Mouse (Mus musculus): ENCODE results near the gene Gcn1l1. TPM values are rescaled to one million over a fixed set of nuclear protein-coding genes. Genes with fewer than 3 reads are reported as not detected.
"Not testable (repeated sequence)": the region's sequence is repeated elsewhere in the genome, so short reads cannot be mapped to it uniquely, and the experiment has no call there.

Gcn1l1 gene
- polyA plus RNA-seq, 1 experiment: 3.0 TPM

- Histone ChIP-seq H3K4me1 (ENCODE audit: control insufficient read depth) (peaks cover 70% of the 10 kb centered on the region), H3K36me3 (ENCODE audit: control insufficient read depth) (peaks cover 67% of the 10 kb centered on the region)
- no peak for TF ChIP-seq TAL1 (IDR thresholded peaks at IDR 0.05; ENCODE audit: low read length)
- no peak for TF ChIP-seq GATA1 (IDR thresholded peaks at IDR 0.05; ENCODE audit: low read length)
Observed at GRCm38 (mm10) chr5:115565403-115565802, 349 bp downstream of the Gcn1l1 start.

GRCm38 (mm10) chr5:115568681-115569080 is 3.6 kb downstream of the Gcn1l1 start:
- TF ChIP-seq TAL1 (IDR thresholded peaks at IDR 0.05; ENCODE audit: low read length) (no peak), GATA1 (IDR thresholded peaks at IDR 0.05; ENCODE audit: low read length) (no peak)
- peaks cover 65% of the 10 kb centered on the region for H3K36me3 ChIP-seq (ENCODE audit: control insufficient read depth)
- H3K9me3 ChIP-seq (ENCODE audit: control insufficient read depth, low read length): no peaks in the 10 kb centered on the region
- H3K4me1 ChIP-seq (ENCODE audit: control insufficient read depth): peaks cover 42% of the 10 kb centered on the region
- H3K27me3 ChIP-seq (ENCODE audit: control insufficient read depth): no peaks in the 10 kb centered on the region
- no peak overlapping the region for H3K4me3 ChIP-seq (replicated peaks)

More at GRCm38 (mm10) chr5:115565403-115565802, 349 bp downstream of the Gcn1l1 start:
- Histone ChIP-seq H3K9me3 (ENCODE audit: control insufficient read depth, low read length) (no peaks in the 10 kb centered on the region), H3K4me3 (replicated peaks) (peak overlapping the region; percentile 90), H3K27me3 (ENCODE audit: control insufficient read depth) (no peaks in the 10 kb centered on the region)

- H3K9me3 ChIP-seq (ENCODE audit: control insufficient read depth, low read length): no peaks in the 10 kb centered on the region
- TF ChIP-seq GATA1 (IDR thresholded peaks at IDR 0.05; ENCODE audit: low read length) (no peak), TAL1 (IDR thresholded peaks at IDR 0.05; ENCODE audit: low read length) (no peak)
- no peaks in the 10 kb centered on the region for H3K27me3 ChIP-seq (ENCODE audit: control insufficient read depth)
- H3K4me1 ChIP-seq (ENCODE audit: control insufficient read depth): peaks cover 35% of the 10 kb centered on the region
- H3K36me3 ChIP-seq (ENCODE audit: control insufficient read depth): peaks cover 65% of the 10 kb centered on the region
- no peak overlapping the region for H3K4me3 ChIP-seq (replicated peaks)
Observed at GRCm38 (mm10) chr5:115569308-115569707, 4.3 kb downstream of the Gcn1l1 start.

GRCm38 (mm10) chr5:115569721-115570120 is 4.7 kb downstream of the Gcn1l1 start:
- no peak for TF ChIP-seq TAL1 (IDR thresholded peaks at IDR 0.05; ENCODE audit: low read length)
- TF ChIP-seq GATA1 (IDR thresholded peaks at IDR 0.05; ENCODE audit: low read length): no peak
- no peaks in the 10 kb centered on the region for H3K27me3 ChIP-seq (ENCODE audit: control insufficient read depth)

GRCm38 (mm10) chr5:115571086-115571485 is 6.0 kb downstream of the Gcn1l1 start:
- peaks cover 74% of the 10 kb centered on the region for H3K36me3 ChIP-seq (ENCODE audit: control insufficient read depth)
- H3K4me3 ChIP-seq (replicated peaks): no peak overlapping the region
- H3K9me3 ChIP-seq (ENCODE audit: control insufficient read depth, low read length): no peaks in the 10 kb centered on the region
- H3K27me3 ChIP-seq (ENCODE audit: control insufficient read depth): no peaks in the 10 kb centered on the region
- H3K4me1 ChIP-seq (ENCODE audit: control insufficient read depth): peaks cover 19% of the 10 kb centered on the region
- TF ChIP-seq TAL1 (IDR thresholded peaks at IDR 0.05; ENCODE audit: low read length) (no peak), GATA1 (IDR thresholded peaks at IDR 0.05; ENCODE audit: low read length) (no peak)

More at GRCm38 (mm10) chr5:115569721-115570120, 4.7 kb downstream of the Gcn1l1 start:
- Histone ChIP-seq H3K4me1 (ENCODE audit: control insufficient read depth) (peaks cover 31% of the 10 kb centered on the region), H3K4me3 (replicated peaks) (no peak overlapping the region), H3K36me3 (ENCODE audit: control insufficient read depth) (peaks cover 65% of the 10 kb centered on the region), H3K9me3 (ENCODE audit: control insufficient read depth, low read length) (no peaks in the 10 kb centered on the region)

- Histone ChIP-seq H3K27me3 (ENCODE audit: control insufficient read depth) (no peaks in the 10 kb centered on the region), H3K36me3 (ENCODE audit: control insufficient read depth) (peaks cover 84% of the 10 kb centered on the region), H3K4me3 (replicated peaks) (no peak overlapping the region), H3K9me3 (ENCODE audit: control insufficient read depth, low read length) (no peaks in the 10 kb centered on the region), H3K4me1 (ENCODE audit: control insufficient read depth) (peaks cover 5% of the 10 kb centered on the region)
- TF ChIP-seq TAL1 (IDR thresholded peaks at IDR 0.05; ENCODE audit: low read length) (no peak), GATA1 (IDR thresholded peaks at IDR 0.05; ENCODE audit: low read length) (no peak)
Observed at GRCm38 (mm10) chr5:115572679-115573535, 7.9 kb downstream of the Gcn1l1 start.

- Histone ChIP-seq H3K36me3 (ENCODE audit: control insufficient read depth) (peaks cover 93% of the 10 kb centered on the region), H3K4me3 (replicated peaks) (no peak overlapping the region), H3K9me3 (ENCODE audit: control insufficient read depth, low read length) (no peaks in the 10 kb centered on the region), H3K4me1 (ENCODE audit: control insufficient read depth) (no peaks in the 10 kb centered on the region; the same call in 1 of the 2 replicates), H3K27me3 (ENCODE audit: control insufficient read depth) (no peaks in the 10 kb centered on the region)
- no peak for TF ChIP-seq GATA1 (IDR thresholded peaks at IDR 0.05; ENCODE audit: low read length)
- no peak for TF ChIP-seq TAL1 (IDR thresholded peaks at IDR 0.05; ENCODE audit: low read length)
Observed at GRCm38 (mm10) chr5:115574992-115575391, 9.9 kb downstream of the Gcn1l1 start.

- peaks cover 97% of the 10 kb centered on the region for H3K36me3 ChIP-seq (ENCODE audit: control insufficient read depth)
- not testable (repeated sequence) for H3K27me3 ChIP-seq (ENCODE audit: control insufficient read depth); H3K4me3 ChIP-seq (replicated peaks)
Observed at GRCm38 (mm10) chr5:115577686-115578085, 12.6 kb downstream of the Gcn1l1 start.

GRCm38 (mm10) chr5:115578922-115579321 is 13.9 kb downstream of the Gcn1l1 start:
- Histone ChIP-seq H3K4me1 (ENCODE audit: control insufficient read depth) (no peaks in the 10 kb centered on the region; the same call in 1 of the 2 replicates), H3K27me3 (ENCODE audit: control insufficient read depth) (no peaks in the 10 kb centered on the region), H3K4me3 (replicated peaks) (no peak overlapping the region), H3K36me3 (ENCODE audit: control insufficient read depth) (peaks cover 98% of the 10 kb centered on the region), H3K9me3 (ENCODE audit: control insufficient read depth, low read length) (peaks cover 14% of the 10 kb centered on the region)
- no peak for TF ChIP-seq TAL1 (IDR thresholded peaks at IDR 0.05; ENCODE audit: low read length)
- no peak for TF ChIP-seq GATA1 (IDR thresholded peaks at IDR 0.05; ENCODE audit: low read length)

More at GRCm38 (mm10) chr5:115577686-115578085, 12.6 kb downstream of the Gcn1l1 start:
- H3K4me1 ChIP-seq (ENCODE audit: control insufficient read depth): not testable (repeated sequence)
- peaks cover 12% of the 10 kb centered on the region for H3K9me3 ChIP-seq (ENCODE audit: control insufficient read depth, low read length)

All from erythroblast, embryonic 14.5 days (primary cell).